Comparison of ENCODE assay signal across 12 mouse cellular contexts in the genomic region with DNA sequence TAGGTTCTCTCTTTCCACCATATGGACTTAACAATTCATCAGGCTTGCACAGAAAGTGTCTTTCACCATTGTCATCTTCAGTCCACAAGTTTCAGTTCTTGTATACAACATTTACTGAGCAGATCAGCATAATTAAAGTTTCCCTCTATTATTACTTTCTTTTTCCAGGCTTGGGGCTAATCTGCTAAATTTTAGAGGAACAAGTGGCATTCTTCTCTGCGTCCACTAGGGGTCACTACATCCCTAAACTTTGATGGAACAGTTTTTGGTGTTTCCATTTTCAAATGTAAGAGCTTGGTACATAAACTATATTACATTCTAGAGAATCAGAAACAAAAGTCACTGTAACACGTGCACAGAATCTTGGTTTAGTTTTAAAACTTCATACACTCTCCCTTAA. TPM values are rescaled to one million over a fixed set of nuclear protein-coding genes. Genes with fewer than 3 reads are reported as not detected.
A peak's percentile ranks its signal among the peaks of the same experiment; 100 is the strongest.
DNase-seq lines count a peak whose midpoint lies in the region; ATAC-seq and TF ChIP-seq lines count a peak whose summit lies in the region.
"Had no signal": no experiment of that assay in that cellular context is flagged by ENCODE, and none has a peak within 500 bp of the region (broad histone marks: within the 10 kb centered on the region; RNA-seq: fewer than 3 reads in every experiment).

No protein-coding gene starts in this region.

- H3K4me3 ChIP-seq in liver, adult 2 months (ENCODE audit: insufficient read depth, low read depth, low read length), result no peak overlapping the region
- no peak overlapping the region for H3K4me3 ChIP-seq in liver, embryonic 12.5 days
- H3K4me3 ChIP-seq in kidney, embryonic 14.5 days (ENCODE audit: low read length), result no peak overlapping the region

- no peak for ATAC-seq in liver, embryonic 12.5 days
- ATAC-seq in megakaryocyte progenitor cell, adult 5-6 weeks (replicated peaks; ENCODE audit: poor library complexity), result peak; percentile 57
- no peak for ATAC-seq in kidney, embryonic 14.5 days (ENCODE audit: low FRiP score, low TSS enrichment)

- peak; percentile 17 to 32 for DNase-seq in cerebellum, postnatal 10 days
- no peak for DNase-seq in cerebellum, postnatal 36 days
- DNase-seq in liver, adult 2 months (ENCODE audit: extremely low read depth, low read depth, low spot score), result peak; percentile 15
- DNase-seq in ZHBTc4 (ENCODE audit: low read depth, low spot score), result peak; percentile 39
- no peak for DNase-seq in right cerebral cortex, postnatal 14 days
- DNase-seq: layer of hippocampus, adult 9-11 months; thymus, postnatal 36 days had no signal

- no peaks in the 10 kb centered on the region for H3K9me3 ChIP-seq in liver, embryonic 12.5 days (replicated peaks)
- H3K9me3 ChIP-seq in kidney, embryonic 14.5 days (ENCODE audit: control insufficient read depth, low read length), result no peaks in the 10 kb centered on the region

- TF ChIP-seq POLR2A in liver, adult 2 months (IDR thresholded peaks at IDR 0.05; ENCODE audit: extremely low read depth, insufficient read depth, low read length), result no peak

- no peaks in the 10 kb centered on the region for H3K27me3 ChIP-seq in liver, adult 2 months (ENCODE audit: control insufficient read depth, insufficient read depth, low read length)
- H3K27me3 ChIP-seq in liver, embryonic 12.5 days (replicated peaks), result no peaks in the 10 kb centered on the region
- no peaks in the 10 kb centered on the region for H3K27me3 ChIP-seq in kidney, embryonic 14.5 days (ENCODE audit: control insufficient read depth, insufficient read depth, low read length)

- no peaks in the 10 kb centered on the region for H3K36me3 ChIP-seq in liver, adult 2 months (ENCODE audit: control insufficient read depth, insufficient read depth, low read length)
- no peaks in the 10 kb centered on the region for H3K36me3 ChIP-seq in liver, embryonic 12.5 days
- H3K36me3 ChIP-seq in kidney, embryonic 14.5 days (ENCODE audit: control insufficient read depth, insufficient read depth, low read length), result no peaks in the 10 kb centered on the region

- H3K9ac ChIP-seq in liver, adult 2 months (ENCODE audit: low read depth, low read length), result no peak overlapping the region
- H3K9ac ChIP-seq in liver, embryonic 12.5 days, result no peak overlapping the region
- H3K9ac ChIP-seq in kidney, embryonic 14.5 days (ENCODE audit: low read depth, low read length), result no peak overlapping the region

- no peak for TF ChIP-seq CTCF in liver, adult 2 months (IDR thresholded peaks at IDR 0.05; ENCODE audit: low read depth, low read length)

- H3K79me2 ChIP-seq in liver, adult 2 months (ENCODE audit: control insufficient read depth, insufficient read depth, low read length), result no peaks in the 10 kb centered on the region

- WGBS in liver, adult 2 months, result 5% methylated on average over 2 of the region's 2 CpGs
- 4% methylated on average over 2 of the region's 2 CpGs for WGBS in liver, embryonic 12.5 days (ENCODE audit: insufficient replicate concordance)
- 3% methylated on average over 2 of the region's 2 CpGs for WGBS in kidney, embryonic 14.5 days

- no peak overlapping the region for H3K27ac ChIP-seq in liver, adult 2 months (replicated peaks; ENCODE audit: insufficient read depth, low read depth, low read length)
- no peak overlapping the region for H3K27ac ChIP-seq in liver, embryonic 12.5 days
- no peak overlapping the region for H3K27ac ChIP-seq in kidney, embryonic 14.5 days (ENCODE audit: low read depth, low read length)

- H3K4me2 ChIP-seq in liver, embryonic 12.5 days, result no peak overlapping the region
- no peak overlapping the region for H3K4me2 ChIP-seq in kidney, embryonic 14.5 days (replicated peaks; ENCODE audit: low read depth, low read length)

- H3K4me1 ChIP-seq in liver, adult 2 months (ENCODE audit: control insufficient read depth, insufficient read depth, low read length), result no peaks in the 10 kb centered on the region
- no peaks in the 10 kb centered on the region for H3K4me1 ChIP-seq in liver, embryonic 12.5 days
- H3K4me1 ChIP-seq in kidney, embryonic 14.5 days (ENCODE audit: control insufficient read depth, insufficient read depth, low read length), result no peaks in the 10 kb centered on the region

RNA-seq across cellular contexts. Expression of a gene that starts 28.2 kb away (rescaled TPM):
- total RNA-seq in liver, adult 2 months (2014; rRNA removed), result not detected in 2 replicates
- not detected in 2 replicates for polyA plus RNA-seq in liver, adult 2 months (2012; rRNA removed)
- polyA plus RNA-seq in liver, embryonic 12.5 days (2016; fragmentation: Nextera tagmentation; extraction: Ambion mirVana), result not detected in 2 replicates
- total RNA-seq in megakaryocyte progenitor cell, adult 5-6 weeks (2015), result not detected in 2 replicates
- not detected in 2 replicates for total RNA-seq in megakaryocyte progenitor cell, adult 5-6 weeks (2017)
- not detected in 2 replicates for polyA plus RNA-seq in kidney, embryonic 14.5 days (2014; fragmentation: Nextera tagmentation; extraction: Ambion mirVana)
- polyA plus RNA-seq: gonadal fat pad, adult 2 months; liver, embryonic 16.5 days had no signal

Comparison
In these comparisons a context has a peak if more than half of its experiments do, and no peak if none do; other contexts are left out.
1. DNase-seq: peak in cerebellum, postnatal 10 days (2 of 2), liver, adult 2 months (single experiment) and ZHBTc4 (single experiment); none in cerebellum, postnatal 36 days (0 of 2) and right cerebral cortex, postnatal 14 days (single experiment).